Mouse (Mus musculus): ENCODE data around the gene Fbln7.

- TF ChIP-seq POLR2A (IDR thresholded peaks at IDR 0.05; ENCODE audit: borderline replicate concordance, insufficient read depth, low read length) (no peak), CTCF (IDR thresholded peaks at IDR 0.05; ENCODE audit: borderline replicate concordance, insufficient read depth, low read depth, low read length) (no peak)
Observed at GRCm38 (mm10) chr2:128823893-128824292, 38.9 kb upstream of the Fbln7 start.

Data from cerebellum, adult 2 months (tissue).